Mouse (Mus musculus) naive thymus-derived CD4-positive, alpha-beta T cell, adult 5 months (primary cell): Measurements from ENCODE around the gene Far1. TPM values are rescaled to one million over a fixed set of nuclear protein-coding genes. Genes with fewer than 3 reads are reported as not detected.

Source experiments
- polyA plus RNA-seq: library from polyadenylated mRNA; unstranded; fragments of 100-300 nt; shearing (Covaris generic); gene quantifications from one replicate; pipeline ENCODE4 v1.2.1, GENCODE M21; 2017

Gene Far1
- 49.1 TPM for polyA plus RNA-seq

DNA sequence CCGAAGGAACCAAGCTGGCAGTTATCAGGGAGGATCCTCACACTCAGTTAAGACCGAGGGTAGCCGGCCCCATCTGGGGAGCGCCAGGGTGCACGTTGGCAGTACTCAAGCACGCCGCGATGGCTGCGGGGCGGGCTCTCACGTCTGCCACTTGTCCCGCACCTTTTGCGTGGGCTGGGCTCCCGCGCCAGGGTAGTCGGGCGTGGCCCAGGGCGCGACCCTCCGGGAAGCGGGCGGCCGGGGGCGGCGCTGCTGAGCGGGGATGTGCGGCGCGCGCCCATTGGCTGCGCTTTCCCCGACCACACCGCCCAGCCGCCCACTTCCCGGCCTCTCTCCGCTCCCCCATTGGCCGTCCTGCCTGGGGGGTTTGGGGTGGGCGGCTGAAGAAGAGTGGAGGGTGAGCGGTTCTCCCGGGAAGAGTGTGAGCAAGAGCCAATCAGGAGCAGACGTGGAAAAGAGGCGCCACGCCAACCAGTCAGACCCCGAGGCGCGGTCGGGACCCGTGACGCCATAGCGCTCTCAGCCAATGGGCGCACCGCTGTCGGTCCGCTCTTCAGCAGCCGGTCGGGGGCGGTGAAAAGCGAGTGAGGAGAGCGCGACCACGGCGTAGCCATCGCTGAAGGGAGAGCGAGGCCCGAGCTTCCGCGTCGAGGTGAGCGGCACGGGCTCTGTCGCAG, at the start of gene Far1:
Far1 (plus strand) TSS at position 549 of the 677 bp plus-strand sequence.

Other genes with a start within 250 kb of the Far1 start
- 23.2 TPM for gene Btbd10, start 144.4 kb upstream of the Far1 start, polyA plus RNA-seq
- gene Pth, start 125.3 kb upstream of the Far1 start, polyA plus RNA-seq: not detected